Mouse (Mus musculus): Measurements from ENCODE around the gene Snai1. TPM values are rescaled to one million over a fixed set of nuclear protein-coding genes. Genes with fewer than 3 reads are reported as not detected.
A peak's percentile ranks its signal among the peaks of the same experiment; 100 is the strongest.

The Snai1 gene
- polyA plus RNA-seq, 1 experiment from 2014 or later, result 5.8 TPM

GRCm38 (mm10) chr2:167530536-167530935 is 7.5 kb upstream of the Snai1 start:
- Histone ChIP-seq H3K4me3 (replicated peaks) (no peak overlapping the region), H3K4me1 (replicated peaks) (peaks cover 6% of the 10 kb centered on the region; the same call in 1 of the 2 replicates), H3K27me3 (peaks cover 11% of the 10 kb centered on the region), H3K9me3 (no peaks in the 10 kb centered on the region), H3K9ac (replicated peaks) (no peak overlapping the region), H3K36me3 (no peaks in the 10 kb centered on the region), H3K4me2 (replicated peaks) (no peak overlapping the region), H3K27ac (no peak overlapping the region)
- WGBS, result 81% methylated on average over 4 of the region's 4 CpGs
- ATAC-seq, result no peak

GRCm38 (mm10) chr2:167532131-167532530 is 5.9 kb upstream of the Snai1 start:
- Histone ChIP-seq H3K36me3 (no peaks in the 10 kb centered on the region), H3K27me3 (peaks cover 25% of the 10 kb centered on the region), H3K9ac (replicated peaks) (no peak overlapping the region), H3K4me3 (replicated peaks) (no peak overlapping the region), H3K4me2 (replicated peaks) (no peak overlapping the region), H3K4me1 (replicated peaks) (peaks cover 8% of the 10 kb centered on the region), H3K27ac (no peak overlapping the region), H3K9me3 (no peaks in the 10 kb centered on the region)
- 22% methylated on average over 13 of the region's 13 CpGs for WGBS
- ATAC-seq, result no peak

DNA sequence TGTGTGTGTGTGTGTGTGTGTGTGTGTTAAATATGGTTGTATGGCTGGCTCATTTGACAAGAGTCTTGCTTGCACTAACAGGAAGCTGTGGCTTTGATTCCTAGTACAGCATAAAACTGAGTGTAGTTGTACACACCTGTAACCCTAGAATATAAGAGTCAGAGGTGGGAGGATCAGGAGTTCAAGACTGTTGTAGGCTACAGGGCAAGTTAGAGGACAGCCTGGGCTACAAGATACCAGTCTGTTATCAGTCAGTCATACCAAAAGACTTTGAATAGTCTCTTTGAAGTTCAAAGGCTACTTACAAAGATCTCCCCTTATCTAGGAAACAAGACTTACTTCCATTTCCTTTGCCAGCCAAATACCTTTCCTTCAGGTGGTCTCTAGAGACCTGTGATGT is 4.1 kb upstream of the Snai1 start:
- no peaks in the 10 kb centered on the region for H3K9me3 ChIP-seq
- H3K9ac ChIP-seq (replicated peaks), result no peak overlapping the region
- no peak for ATAC-seq
- H3K27me3 ChIP-seq, result peaks cover 41% of the 10 kb centered on the region
- no peak overlapping the region for H3K4me2 ChIP-seq (replicated peaks)
- H3K4me1 ChIP-seq (replicated peaks), result peaks cover 22% of the 10 kb centered on the region
- H3K36me3 ChIP-seq, result no peaks in the 10 kb centered on the region
- no peak overlapping the region for H3K4me3 ChIP-seq (replicated peaks)
- H3K27ac ChIP-seq, result no peak overlapping the region

GRCm38 (mm10) chr2:167536320-167536945 is 1.6 kb upstream of the Snai1 start:
- Histone ChIP-seq H3K27me3 (peaks cover 62% of the 10 kb centered on the region), H3K4me3 (replicated peaks) (no peak overlapping the region), H3K9me3 (no peaks in the 10 kb centered on the region), H3K36me3 (no peaks in the 10 kb centered on the region), H3K27ac (no peak overlapping the region), H3K4me1 (replicated peaks) (peaks cover 35% of the 10 kb centered on the region), H3K4me2 (replicated peaks) (no peak overlapping the region), H3K9ac (replicated peaks) (no peak overlapping the region)
- WGBS, result 49% methylated on average over 10 of the region's 10 CpGs
- no peak for ATAC-seq

DNA sequence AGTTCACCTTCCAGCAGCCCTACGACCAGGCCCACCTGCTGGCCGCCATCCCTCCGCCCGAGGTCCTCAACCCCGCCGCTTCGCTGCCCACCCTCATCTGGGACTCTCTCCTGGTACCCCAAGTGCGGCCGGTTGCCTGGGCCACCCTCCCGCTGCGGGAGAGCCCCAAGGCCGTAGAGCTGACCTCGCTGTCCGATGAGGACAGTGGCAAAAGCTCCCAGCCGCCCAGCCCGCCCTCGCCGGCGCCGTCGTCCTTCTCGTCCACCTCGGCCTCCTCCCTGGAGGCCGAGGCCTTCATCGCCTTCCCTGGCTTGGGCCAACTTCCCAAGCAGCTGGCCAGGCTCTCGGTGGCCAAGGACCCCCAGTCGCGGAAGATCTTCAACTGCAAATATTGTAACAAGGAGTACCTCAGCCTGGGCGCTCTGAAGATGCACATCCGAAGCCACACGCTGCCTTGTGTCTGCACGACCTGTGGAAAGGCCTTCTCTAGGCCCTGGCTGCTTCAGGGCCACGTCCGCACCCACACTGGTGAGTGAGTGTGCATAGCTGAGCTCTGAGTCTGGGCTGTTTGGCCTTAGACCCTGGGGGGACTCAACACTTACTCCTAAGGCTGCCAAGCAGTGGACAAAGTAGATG is 794 bp downstream of the Snai1 start:
- 0 out of 2 replicates have a peak, but pooled peaks have one; percentile 4 for ATAC-seq
- 23% methylated on average over 34 of the region's 34 CpGs for WGBS
- Histone ChIP-seq H3K4me3 (replicated peaks) (peak overlapping the region; percentile 45), H3K27ac (no peak overlapping the region), H3K9me3 (no peaks in the 10 kb centered on the region), H3K4me1 (replicated peaks) (peaks cover 48% of the 10 kb centered on the region), H3K36me3 (no peaks in the 10 kb centered on the region), H3K9ac (replicated peaks) (0 out of 2 replicates have a peak overlapping the region, but pooled peaks have one; percentile 51), H3K27me3 (peaks cover 69% of the 10 kb centered on the region), H3K4me2 (replicated peaks) (peak overlapping the region; percentile 76)

DNA sequence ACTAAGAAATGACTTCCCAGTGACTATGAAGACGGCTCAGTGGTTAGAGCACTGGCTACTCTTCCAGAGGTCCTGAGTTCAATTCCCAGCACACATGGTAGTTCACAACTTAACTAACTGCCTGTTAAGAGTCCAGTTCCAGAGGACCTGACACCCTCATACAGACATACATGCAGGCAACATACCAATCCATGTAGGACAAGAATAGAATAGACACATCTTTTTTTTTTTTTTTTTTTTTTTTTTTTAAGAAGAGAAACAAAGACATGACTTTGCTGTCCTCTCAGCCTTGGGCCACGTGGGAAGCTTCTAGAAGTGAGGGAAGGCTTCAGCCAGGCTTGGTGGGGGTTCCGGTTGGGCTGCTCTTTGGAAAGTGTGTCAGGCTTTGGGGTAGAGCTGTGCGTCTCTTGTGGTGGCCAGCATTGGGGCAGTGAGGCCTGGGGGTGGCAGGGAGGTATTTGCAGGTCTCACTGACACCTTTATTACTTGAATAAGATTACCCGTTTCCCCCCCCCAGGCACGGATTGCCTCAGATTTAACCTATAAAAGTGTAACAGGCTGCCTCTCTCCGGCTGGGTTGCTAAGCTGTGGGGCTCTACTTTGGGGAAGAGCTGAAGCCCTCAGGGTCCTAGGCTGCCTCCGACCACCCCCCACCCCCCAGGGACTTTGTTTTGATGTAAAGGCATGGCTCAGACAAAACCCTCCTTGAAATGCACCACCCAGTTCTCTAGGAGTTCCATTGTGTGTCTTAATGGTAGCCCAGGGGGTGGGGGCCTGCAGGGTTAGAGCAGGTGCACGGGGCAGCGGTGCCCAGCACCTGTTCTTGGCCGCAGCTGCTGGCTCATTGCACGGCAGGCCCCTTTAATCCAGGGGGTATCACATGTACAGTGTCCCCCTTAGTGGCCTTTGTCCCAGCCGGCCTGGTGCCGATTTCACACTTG is 1.8 kb downstream of the Snai1 start:
- Histone ChIP-seq H3K9me3 (no peaks in the 10 kb centered on the region), H3K4me3 (replicated peaks) (peak overlapping the region; percentile 45), H3K4me1 (replicated peaks) (peaks cover 53% of the 10 kb centered on the region), H3K27ac (peak overlapping the region; percentile 25; the same call in 1 of the 2 replicates), H3K27me3 (peaks cover 65% of the 10 kb centered on the region), H3K9ac (replicated peaks) (0 out of 2 replicates have a peak overlapping the region, but pooled peaks have one; percentile 24), H3K36me3 (no peaks in the 10 kb centered on the region), H3K4me2 (replicated peaks) (peak overlapping the region; percentile 76)
- peak; percentile 25; the same call in 1 of the 2 replicates for ATAC-seq
- 16% methylated on average over 14 of the region's 14 CpGs for WGBS

- no peak for ATAC-seq
- Histone ChIP-seq H3K9me3 (no peaks in the 10 kb centered on the region), H3K4me1 (replicated peaks) (peaks cover 53% of the 10 kb centered on the region), H3K27ac (0 out of 2 replicates have a peak overlapping the region, but pooled peaks have one; percentile 25), H3K9ac (replicated peaks) (0 out of 2 replicates have a peak overlapping the region, but pooled peaks have one; percentile 24), H3K4me3 (replicated peaks) (peak overlapping the region; percentile 19; the same call in 1 of the 2 replicates), H3K36me3 (no peaks in the 10 kb centered on the region), H3K27me3 (peaks cover 58% of the 10 kb centered on the region), H3K4me2 (replicated peaks) (peak overlapping the region; percentile 29)
- WGBS, result 13% methylated on average over 12 of the region's 12 CpGs
Observed at GRCm38 (mm10) chr2:167540477-167541110, 2.6 kb downstream of the Snai1 start.

GRCm38 (mm10) chr2:167541324-167541723 is 3.3 kb downstream of the Snai1 start:
- peak overlapping the region; percentile 19; the same call in 1 of the 2 replicates for H3K4me3 ChIP-seq (replicated peaks)
- H3K4me2 ChIP-seq (replicated peaks), result peak overlapping the region; percentile 29
- WGBS, result 11% methylated on average over 6 of the region's 6 CpGs
- H3K27ac ChIP-seq, result no peak overlapping the region
- no peak overlapping the region for H3K9ac ChIP-seq (replicated peaks)
- H3K27me3 ChIP-seq, result peaks cover 52% of the 10 kb centered on the region
- H3K9me3 ChIP-seq, result no peaks in the 10 kb centered on the region
- peaks cover 53% of the 10 kb centered on the region for H3K4me1 ChIP-seq (replicated peaks)
- H3K36me3 ChIP-seq, result no peaks in the 10 kb centered on the region
- ATAC-seq, result no peak

DNA sequence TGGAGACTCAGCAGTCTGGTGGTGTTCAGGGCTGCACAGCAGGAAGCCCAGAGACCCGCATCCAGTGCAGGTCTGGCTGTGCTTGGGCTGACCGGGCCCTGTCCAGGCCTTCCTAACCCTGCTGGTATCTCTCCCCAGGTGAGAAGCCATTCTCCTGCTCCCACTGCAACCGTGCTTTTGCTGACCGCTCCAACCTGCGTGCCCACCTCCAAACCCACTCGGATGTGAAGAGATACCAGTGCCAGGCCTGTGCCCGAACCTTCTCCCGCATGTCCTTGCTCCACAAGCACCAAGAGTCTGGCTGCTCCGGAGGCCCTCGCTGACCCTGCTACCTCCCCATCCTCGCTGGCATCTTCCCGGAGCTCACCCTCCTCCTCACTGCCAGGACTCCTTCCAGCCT is 3.8 kb downstream of the Snai1 start:
- Histone ChIP-seq H3K36me3 (no peaks in the 10 kb centered on the region), H3K4me1 (replicated peaks) (peaks cover 53% of the 10 kb centered on the region), H3K9ac (replicated peaks) (no peak overlapping the region), H3K4me2 (replicated peaks) (peak overlapping the region; percentile 29; the same call in 1 of the 2 replicates), H3K9me3 (no peaks in the 10 kb centered on the region), H3K27me3 (peaks cover 48% of the 10 kb centered on the region), H3K27ac (no peak overlapping the region), H3K4me3 (replicated peaks) (no peak overlapping the region)
- ATAC-seq, result no peak
- WGBS, result 73% methylated on average over 12 of the region's 12 CpGs

DNA sequence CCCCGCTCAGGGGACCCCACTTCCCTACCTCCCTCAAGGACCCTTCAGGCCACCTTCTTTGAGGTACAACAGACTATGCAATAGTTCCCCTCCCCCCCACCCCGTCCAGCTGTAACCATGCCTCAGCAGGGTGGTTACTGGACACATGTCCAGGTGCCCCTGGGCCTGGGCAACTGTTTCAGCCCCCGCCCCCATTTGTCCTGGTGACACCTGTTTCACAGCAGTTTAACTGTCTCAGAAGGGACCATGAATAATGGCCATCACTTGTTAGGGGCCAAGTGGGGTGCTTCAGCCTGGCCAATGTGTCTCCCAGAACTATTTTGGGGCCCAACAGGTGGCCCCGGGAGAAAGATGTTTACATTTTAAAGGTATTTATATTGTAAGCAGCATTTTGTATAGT is 4.4 kb downstream of the Snai1 start:
- Histone ChIP-seq H3K4me1 (replicated peaks) (peaks cover 49% of the 10 kb centered on the region), H3K27me3 (peaks cover 42% of the 10 kb centered on the region), H3K36me3 (no peaks in the 10 kb centered on the region), H3K4me3 (replicated peaks) (no peak overlapping the region), H3K9ac (replicated peaks) (no peak overlapping the region), H3K9me3 (no peaks in the 10 kb centered on the region), H3K4me2 (replicated peaks) (no peak overlapping the region), H3K27ac (no peak overlapping the region)
- ATAC-seq, result no peak
- 76% methylated on average over 4 of the region's 4 CpGs for WGBS
